Mouse (Mus musculus) colon, adult 2 months (tissue): Measurements from ENCODE around the gene Pld6. TPM values are rescaled to one million over a fixed set of nuclear protein-coding genes. Genes with fewer than 3 reads are reported as not detected.

Experiments
- polyA plus RNA-seq: library from polyadenylated mRNA; depleted of rRNA; stranded (reverse); fragments of >200 nt; gene quantifications from 2 replicates; pipeline ENCODE4 v1.2.3, GENCODE M21; 2012; rRNA removed

Gene Pld6
- 1.2 TPM in 2 replicates for polyA plus RNA-seq

GRCm38 (mm10) chr11:59787199-59787781 lies at the start of gene Pld6:
Gene Pld6, minus strand, starts transcription at chr11:59787645.

GRCm38 (mm10) chr11:59809670-59810474 lies 22.4 kb upstream of the Pld6 start, which contains the start of gene Flcn:
Gene Flcn, minus strand, starts transcription at chr11:59810016.

Other genes with a start within 250 kb of the Pld6 start
- 0.19 and 0.21 TPM in 2 replicates for gene Nlrp3, start 246.1 kb downstream of the Pld6 start, polyA plus RNA-seq
- gene Olfr222, start 211.4 kb downstream of the Pld6 start, polyA plus RNA-seq: not detected in 2 replicates
- not detected in 2 replicates for gene Olfr223, start 194.4 kb downstream of the Pld6 start, polyA plus RNA-seq
- gene Mprip, start 126.3 kb downstream of the Pld6 start, polyA plus RNA-seq: 90.4 and 97.4 TPM in 2 replicates
- gene Flcn, start 22.4 kb upstream of the Pld6 start, polyA plus RNA-seq: 31.9 and 36.8 TPM in 2 replicates
- 22.6 and 25.4 TPM in 2 replicates for gene Nt5m, start 51.8 kb upstream of the Pld6 start, polyA plus RNA-seq
- 13.7 and 14.4 TPM in 2 replicates for gene Cops3, start 52.2 kb upstream of the Pld6 start, polyA plus RNA-seq
- 23.1 and 23.7 TPM in 2 replicates for gene Med9, start 160.6 kb upstream of the Pld6 start, polyA plus RNA-seq
- 22.7 and 24.5 TPM in 2 replicates for gene Rasd1, start 177.3 kb upstream of the Pld6 start, polyA plus RNA-seq